Mouse (Mus musculus) embryonic facial prominence, embryonic 12.5 days (tissue): ENCODE data around the gene Stil. TPM values are rescaled to one million over a fixed set of nuclear protein-coding genes. Genes with fewer than 3 reads are reported as not detected.

Experiments used
- ATAC-seq: fragments of 200-750 bp; cut with Nextera tagmentation; 2 replicates; pipeline ENCODE4 v1.8.0; 2017; ENCODE audit not compliant: insufficient number of reproducible peaks, insufficient read depth, low FRiP score, low TSS enrichment
- H3K27ac ChIP-seq: fragments of 300-500 bp; sonication (generic); 2 replicates; pipeline ENCODE4 v1.5.1; 2016; ENCODE audit warnings: mild to moderate bottlenecking
- H3K27me3 ChIP-seq: fragments of 300-500 bp; sonication (generic); 2 replicates; pipeline ENCODE4 v1.6.1; 2016; ENCODE audit warnings: mild to moderate bottlenecking, moderate library complexity
- H3K36me3 ChIP-seq: fragments of 300-500 bp; sonication (generic); 2 replicates; pipeline ENCODE4 v1.6.1; 2016; ENCODE audit warnings: mild to moderate bottlenecking
- H3K4me1 ChIP-seq: fragments of 300-500 bp; sonication (generic); 2 replicates; pipeline ENCODE4 v1.6.1; 2016
- H3K4me2 ChIP-seq: fragments of 300-500 bp; sonication (generic); replicated peaks from 2 replicates; pipeline ENCODE4 v1.6.1; 2016; ENCODE audit warnings: mild to moderate bottlenecking, moderate library complexity
- H3K4me3 ChIP-seq: fragments of 300-500 bp; sonication (generic); 2 replicates; pipeline ENCODE4 v1.5.1; 2016; ENCODE audit warnings: mild to moderate bottlenecking
- H3K9ac ChIP-seq: fragments of 300-500 bp; sonication (generic); 2 replicates; pipeline ENCODE4 v1.6.1; 2016; ENCODE audit warnings: mild to moderate bottlenecking, moderate library complexity
- H3K9me3 ChIP-seq: fragments of 300-500 bp; sonication (generic); 2 replicates; pipeline ENCODE4 v1.6.1; 2016; ENCODE audit warnings: mild to moderate bottlenecking, moderate library complexity
- whole genome bisulfite sequencing: fragments of 180-500 bp; shearing (Covaris S2); methylation state at CpG from one replicate; pipeline ENCODE4 v1.1.7; 2016; 5-methylcytosine and 5-hydroxymethylcytosine counted together
- polyA plus RNA-seq: library from polyadenylated mRNA; unstranded; fragments of >200 nt; fragmentation: Nextera tagmentation; extraction: Ambion mirVana; gene quantifications from 2 replicates; pipeline ENCODE4 v1.2.1, GENCODE M21; 2016

Gene Stil
- polyA plus RNA-seq, 1 experiment from 2014 or later: 17.7 TPM

GRCm38 (mm10) chr4:115051245-115051644 lies 51.3 kb downstream of the Stil start:
- no peak overlapping the region for H3K4me3 ChIP-seq
- peaks cover 70% of the 10 kb centered on the region for H3K27me3 ChIP-seq
- no peaks in the 10 kb centered on the region for H3K9me3 ChIP-seq
- H3K4me2 ChIP-seq: no peak overlapping the region
- no peak for ATAC-seq
- H3K9ac ChIP-seq: no peak overlapping the region
- H3K36me3 ChIP-seq: no peaks in the 10 kb centered on the region
- 79% methylated on average over 5 of the region's 5 CpGs for WGBS
- H3K4me1 ChIP-seq: peaks cover 8% of the 10 kb centered on the region; the same call in 1 of the 2 replicates
- H3K27ac ChIP-seq: no peak overlapping the region

GRCm38 (mm10) chr4:115052343-115053005 lies 52.5 kb downstream of the Stil start:
- 1% methylated on average over 36 of the region's 36 CpGs for WGBS
- no peaks in the 10 kb centered on the region for H3K9me3 ChIP-seq
- H3K4me1 ChIP-seq: peaks cover 14% of the 10 kb centered on the region; the same call in 1 of the 2 replicates
- peaks cover 82% of the 10 kb centered on the region for H3K27me3 ChIP-seq
- H3K4me3 ChIP-seq: peak overlapping the region; percentile 35
- 0 out of 2 replicates have a peak overlapping the region, but pooled peaks have one; percentile 27 for H3K9ac ChIP-seq
- no peak; the same call in 1 of the 2 replicates for ATAC-seq
- no peaks in the 10 kb centered on the region for H3K36me3 ChIP-seq
- peak overlapping the region; percentile 52 for H3K4me2 ChIP-seq
- no peak overlapping the region for H3K27ac ChIP-seq

- Histone ChIP-seq H3K36me3 (no peaks in the 10 kb centered on the region), H3K27me3 (peaks cover 85% of the 10 kb centered on the region), H3K4me3 (no peak overlapping the region), H3K9ac (no peak overlapping the region), H3K27ac (no peak overlapping the region), H3K4me1 (peaks cover 14% of the 10 kb centered on the region; the same call in 1 of the 2 replicates), H3K9me3 (no peaks in the 10 kb centered on the region), H3K4me2 (no peak overlapping the region)
- 5% methylated on average over 2 of the region's 2 CpGs for WGBS
- no peak for ATAC-seq
Observed at GRCm38 (mm10) chr4:115055044-115055443, 55.1 kb downstream of the Stil start.

GRCm38 (mm10) chr4:115055691-115056090 lies 55.7 kb downstream of the Stil start:
- Histone ChIP-seq H3K4me1 (peaks cover 14% of the 10 kb centered on the region; the same call in 1 of the 2 replicates), H3K9ac (no peak overlapping the region), H3K4me3 (no peak overlapping the region), H3K36me3 (no peaks in the 10 kb centered on the region), H3K27ac (no peak overlapping the region), H3K27me3 (peaks cover 89% of the 10 kb centered on the region), H3K4me2 (no peak overlapping the region), H3K9me3 (no peaks in the 10 kb centered on the region)
- WGBS: 17% methylated on average over 3 of the region's 3 CpGs
- ATAC-seq: no peak

GRCm38 (mm10) chr4:115056371-115056920 lies 56.5 kb downstream of the Stil start, which contains the start of gene Tal1:
Tal1 (plus strand) TSS chr4:115056426.
- WGBS: under 1% methylated on average over 60 of the region's 60 CpGs
- Histone ChIP-seq H3K9me3 (no peaks in the 10 kb centered on the region), H3K4me1 (peaks cover 14% of the 10 kb centered on the region; the same call in 1 of the 2 replicates), H3K27me3 (peaks cover 92% of the 10 kb centered on the region), H3K9ac (peak within 1 kb of the TSS; percentile 15; the same call in 1 of the 2 replicates), H3K36me3 (no peaks in the 10 kb centered on the region), H3K4me3 (peak within 1 kb of the TSS; percentile 32), H3K4me2 (peak within 1 kb of the TSS; percentile 51), H3K27ac (peak within 1 kb of the TSS; percentile 54; the same call in 1 of the 2 replicates)
- no peak for ATAC-seq

GRCm38 (mm10) chr4:115056921-115057673 lies 57.1 kb downstream of the Stil start:
- Histone ChIP-seq H3K27me3 (peaks cover 92% of the 10 kb centered on the region), H3K4me3 (peak overlapping the region; percentile 32), H3K9me3 (no peaks in the 10 kb centered on the region), H3K4me1 (peaks cover 14% of the 10 kb centered on the region; the same call in 1 of the 2 replicates), H3K9ac (peak overlapping the region; percentile 30; the same call in 1 of the 2 replicates), H3K4me2 (peak overlapping the region; percentile 51), H3K27ac (peak overlapping the region; percentile 54; the same call in 1 of the 2 replicates), H3K36me3 (no peaks in the 10 kb centered on the region)
- WGBS: under 1% methylated on average over 48 of the region's 48 CpGs
- peak; percentile 67 for ATAC-seq

- no peaks in the 10 kb centered on the region for H3K36me3 ChIP-seq
- H3K4me3 ChIP-seq: peak overlapping the region; percentile 32
- WGBS: under 1% methylated on average over 33 of the region's 33 CpGs
- H3K27me3 ChIP-seq: peaks cover 92% of the 10 kb centered on the region
- H3K4me1 ChIP-seq: peaks cover 8% of the 10 kb centered on the region; the same call in 1 of the 2 replicates
- ATAC-seq: no peak
- no peaks in the 10 kb centered on the region for H3K9me3 ChIP-seq
- H3K4me2 ChIP-seq: peak overlapping the region; percentile 51; the same call in 1 of the 2 replicates
- H3K27ac ChIP-seq: peak overlapping the region; percentile 54; the same call in 1 of the 2 replicates
- H3K9ac ChIP-seq: peak overlapping the region; percentile 30; the same call in 1 of the 2 replicates
Observed at GRCm38 (mm10) chr4:115057674-115058316, 57.8 kb downstream of the Stil start.

- H3K4me3 ChIP-seq: 0 out of 2 replicates have a peak overlapping the region, but pooled peaks have one; percentile 32
- H3K27me3 ChIP-seq: peaks cover 93% of the 10 kb centered on the region
- H3K36me3 ChIP-seq: no peaks in the 10 kb centered on the region
- H3K9ac ChIP-seq: no peak overlapping the region
- under 1% methylated on average over 20 of the region's 20 CpGs for WGBS
- ATAC-seq: no peak
- no peaks in the 10 kb centered on the region for H3K9me3 ChIP-seq
- no peak overlapping the region for H3K4me2 ChIP-seq
- peaks cover 9% of the 10 kb centered on the region; the same call in 1 of the 2 replicates for H3K4me1 ChIP-seq
- no peak overlapping the region for H3K27ac ChIP-seq
Observed at GRCm38 (mm10) chr4:115058317-115058761, 58.4 kb downstream of the Stil start.

GRCm38 (mm10) chr4:115058871-115059590 lies 59.1 kb downstream of the Stil start:
- Histone ChIP-seq H3K4me3 (0 out of 2 replicates have a peak overlapping the region, but pooled peaks have one; percentile 7), H3K27ac (no peak overlapping the region)

GRCm38 (mm10) chr4:115059871-115060270 lies 59.9 kb downstream of the Stil start:
- H3K27ac ChIP-seq: no peak overlapping the region
- H3K9me3 ChIP-seq: no peaks in the 10 kb centered on the region
- peak overlapping the region; percentile 12; the same call in 1 of the 2 replicates for H3K4me3 ChIP-seq
- ATAC-seq: no peak
- H3K36me3 ChIP-seq: no peaks in the 10 kb centered on the region
- 6% methylated on average over 12 of the region's 12 CpGs for WGBS
- no peak overlapping the region for H3K9ac ChIP-seq
- H3K27me3 ChIP-seq: peaks cover 93% of the 10 kb centered on the region
- peak overlapping the region; percentile 3; the same call in 1 of the 2 replicates for H3K4me2 ChIP-seq
- peaks cover 14% of the 10 kb centered on the region; the same call in 1 of the 2 replicates for H3K4me1 ChIP-seq

More at GRCm38 (mm10) chr4:115058871-115059590, 59.1 kb downstream of the Stil start:
- no peak for ATAC-seq
- peaks cover 93% of the 10 kb centered on the region for H3K27me3 ChIP-seq
- 2% methylated on average over 23 of the region's 23 CpGs for WGBS
- H3K36me3 ChIP-seq: no peaks in the 10 kb centered on the region
- H3K4me1 ChIP-seq: peaks cover 14% of the 10 kb centered on the region; the same call in 1 of the 2 replicates
- H3K4me2 ChIP-seq: 0 out of 2 replicates have a peak overlapping the region, but pooled peaks have one; percentile 3
- H3K9me3 ChIP-seq: no peaks in the 10 kb centered on the region
- H3K9ac ChIP-seq: no peak overlapping the region
